Mouse (Mus musculus) cerebral cortex, adult 2 months (tissue): ENCODE measurements around the gene Slc35e3.

Source experiments
- WGBS: fragments of 180-500 bp; shearing (Covaris S2); methylation state at CpG from one replicate; pipeline ENCODE4 v1.1.7; 2018; 5-methylcytosine and 5-hydroxymethylcytosine counted together

The Slc35e3 gene

GRCm38 (mm10) chr10:117749787-117750343 is 3.7 kb upstream of the Slc35e3 start:
- WGBS: 94% methylated on average over 14 of the region's 14 CpGs

DNA sequence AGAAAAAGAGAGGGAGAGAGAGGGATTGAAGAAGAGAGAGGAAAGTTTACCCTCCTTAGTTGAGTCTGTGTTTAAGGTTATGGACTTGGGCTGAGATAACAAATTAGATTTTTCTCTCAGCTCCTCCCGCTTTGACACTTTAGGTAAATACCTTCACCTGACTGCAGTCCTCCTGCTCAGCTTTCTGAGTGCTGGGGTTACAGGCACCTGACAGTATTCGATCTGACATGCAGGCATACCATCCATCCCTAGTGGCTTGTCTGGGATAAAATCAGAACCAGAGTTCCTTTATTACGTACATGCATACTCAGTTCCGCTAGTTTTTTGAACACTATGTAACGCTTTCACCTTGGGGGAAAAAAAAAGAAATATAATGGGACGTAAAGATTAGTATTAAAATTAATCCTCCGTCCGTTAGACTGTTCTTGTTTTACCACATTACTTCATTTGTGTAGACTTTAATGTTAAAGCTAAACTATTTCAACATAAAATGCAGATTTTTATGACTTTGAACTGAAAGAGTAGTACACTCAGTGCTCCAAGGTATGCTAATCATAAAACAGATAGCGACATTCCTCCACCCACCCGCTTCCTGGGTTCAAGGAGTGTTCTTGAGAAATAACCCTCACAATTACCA is 3.0 kb upstream of the Slc35e3 start:
- 98% methylated on average over 10 of the region's 10 CpGs for WGBS

DNA sequence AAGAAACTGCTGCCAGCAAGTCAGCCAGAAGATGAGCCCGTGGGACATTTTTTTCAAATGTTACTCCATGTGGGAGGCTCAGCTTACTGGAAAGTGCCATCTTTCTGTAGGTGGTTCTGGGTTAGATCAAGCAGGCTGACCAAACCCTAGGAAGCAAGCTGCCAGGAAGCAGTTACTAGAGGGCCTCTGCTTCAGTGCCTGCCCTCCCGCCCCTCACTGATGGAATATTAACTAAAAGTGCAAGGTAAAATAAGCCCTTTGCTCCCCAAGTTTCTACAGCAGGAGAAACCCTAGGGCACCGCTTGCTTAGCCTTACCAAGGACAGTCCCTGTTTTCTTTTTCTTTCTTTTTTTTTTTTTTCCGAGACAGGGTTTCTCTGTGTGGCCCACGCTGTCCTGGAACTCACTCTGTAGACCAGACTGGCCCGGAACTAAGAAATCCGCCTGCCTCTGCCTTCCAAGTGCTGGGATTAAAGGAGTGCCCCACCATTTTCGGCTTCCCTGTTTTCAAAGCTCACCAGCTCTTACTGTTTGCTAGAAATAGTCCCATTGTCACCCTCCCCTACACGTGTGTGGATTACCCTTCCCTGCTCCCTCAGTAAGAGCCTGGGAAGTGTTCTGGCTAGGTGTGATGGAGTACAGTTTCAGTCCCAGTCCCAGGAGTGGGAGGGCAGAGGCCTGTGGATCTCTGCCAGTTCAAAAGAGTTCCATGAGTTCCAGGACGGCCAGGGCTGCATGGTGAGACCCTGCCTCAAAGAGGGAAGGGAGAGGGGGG is 2.3 kb upstream of the Slc35e3 start:
- WGBS: 84% methylated on average over 10 of the region's 10 CpGs

- 94% methylated on average over 7 of the region's 7 CpGs for WGBS
Measured at GRCm38 (mm10) chr10:117747711-117748110, 1.5 kb upstream of the Slc35e3 start.

DNA sequence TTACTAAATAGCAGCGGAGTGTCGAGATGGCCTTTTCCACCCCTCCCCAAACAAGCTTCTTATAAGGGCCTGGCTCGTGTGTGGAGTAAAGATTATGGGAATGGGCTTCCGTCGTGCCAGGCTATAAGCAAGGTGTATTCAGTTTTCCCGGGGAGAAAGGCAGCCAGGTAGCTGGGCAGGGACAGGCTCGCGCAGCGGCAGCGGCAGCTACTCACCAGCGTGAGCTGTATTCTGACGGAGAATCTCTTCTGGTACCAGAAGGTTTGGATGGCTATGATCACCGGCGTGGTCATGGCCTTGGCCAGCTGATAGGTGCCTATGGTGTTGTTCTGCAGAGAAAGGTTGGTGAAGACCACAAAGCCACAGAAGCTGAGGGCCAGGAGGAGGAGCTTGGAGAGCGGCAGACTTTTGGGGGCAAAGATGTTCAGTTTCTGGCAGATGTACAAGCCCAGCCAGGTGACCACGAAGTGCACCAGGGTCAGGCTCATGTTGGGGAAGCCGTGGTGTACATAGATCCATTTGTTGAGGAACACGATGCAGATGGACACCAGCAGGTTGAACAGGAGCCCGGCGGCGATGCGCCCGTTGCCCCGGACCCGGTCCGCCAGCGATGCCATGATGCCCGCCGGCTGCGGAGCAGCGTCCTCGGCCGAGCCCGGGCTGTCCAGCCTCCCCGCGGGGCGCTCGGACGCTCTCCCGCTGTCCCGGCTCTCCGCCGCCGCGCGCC is 432 bp downstream of the Slc35e3 start:
- WGBS: 2% methylated on average over 24 of the region's 46 CpGs

DNA sequence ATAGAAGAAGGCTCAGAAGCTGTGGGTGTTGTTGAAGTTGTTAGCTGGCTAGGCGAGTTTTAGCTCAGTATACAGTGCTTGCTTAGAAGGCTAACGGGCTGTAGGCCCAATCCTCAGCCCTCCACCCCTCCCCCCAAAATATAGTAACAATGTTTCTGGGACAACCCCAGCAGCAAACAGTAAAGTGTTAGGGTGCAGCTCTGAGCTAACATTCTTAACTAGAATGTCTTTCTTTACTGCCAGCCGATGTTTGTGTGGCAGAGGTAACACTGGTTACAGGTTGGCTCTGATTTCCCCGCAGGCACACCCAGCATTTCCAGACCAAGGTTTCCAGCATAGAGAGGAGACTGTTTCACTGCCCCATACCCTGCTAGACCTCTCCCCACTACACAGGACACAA is 2.2 kb downstream of the Slc35e3 start:
- 69% methylated on average over 4 of the region's 4 CpGs for WGBS

DNA sequence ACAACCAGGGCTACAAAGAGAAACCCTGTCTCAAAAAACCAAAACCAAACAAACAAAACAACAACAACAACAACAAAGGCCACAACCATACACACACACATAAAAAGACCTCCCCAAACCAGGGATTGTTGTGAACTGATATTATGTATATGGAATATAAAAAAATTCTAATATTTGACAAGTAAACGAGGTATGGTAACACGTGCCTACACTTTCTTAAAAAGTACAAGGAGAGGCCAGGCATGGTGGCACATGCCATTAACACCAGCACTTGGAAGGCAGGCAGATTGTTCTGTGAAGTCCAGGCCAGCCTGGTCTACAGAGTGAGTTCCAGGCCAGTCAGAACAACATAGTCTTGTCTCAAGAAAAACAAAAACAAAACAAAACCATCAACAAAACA is 3.0 kb downstream of the Slc35e3 start:
- WGBS: 93% methylated on average over 2 of the region's 2 CpGs

DNA sequence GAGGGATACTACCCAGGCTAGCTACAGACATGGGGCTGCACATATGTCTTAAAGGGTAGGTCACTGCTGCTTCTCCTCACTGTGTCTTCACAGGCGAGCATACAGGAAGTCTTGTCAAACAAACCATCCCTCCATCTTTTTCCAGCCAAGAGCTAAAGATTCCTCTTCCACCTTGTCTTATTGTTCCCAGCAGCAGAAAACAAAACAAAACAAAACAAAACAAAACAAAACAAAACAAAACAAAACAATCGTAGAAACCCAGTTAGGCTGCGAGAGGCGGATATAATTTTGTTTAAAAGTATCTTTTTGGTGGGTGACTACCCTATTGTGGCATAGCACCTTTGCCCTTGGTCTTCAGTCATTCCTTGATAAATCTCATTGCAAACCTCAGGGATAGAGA is 3.5 kb downstream of the Slc35e3 start:
- 90% methylated on average over 4 of the region's 4 CpGs for WGBS

DNA sequence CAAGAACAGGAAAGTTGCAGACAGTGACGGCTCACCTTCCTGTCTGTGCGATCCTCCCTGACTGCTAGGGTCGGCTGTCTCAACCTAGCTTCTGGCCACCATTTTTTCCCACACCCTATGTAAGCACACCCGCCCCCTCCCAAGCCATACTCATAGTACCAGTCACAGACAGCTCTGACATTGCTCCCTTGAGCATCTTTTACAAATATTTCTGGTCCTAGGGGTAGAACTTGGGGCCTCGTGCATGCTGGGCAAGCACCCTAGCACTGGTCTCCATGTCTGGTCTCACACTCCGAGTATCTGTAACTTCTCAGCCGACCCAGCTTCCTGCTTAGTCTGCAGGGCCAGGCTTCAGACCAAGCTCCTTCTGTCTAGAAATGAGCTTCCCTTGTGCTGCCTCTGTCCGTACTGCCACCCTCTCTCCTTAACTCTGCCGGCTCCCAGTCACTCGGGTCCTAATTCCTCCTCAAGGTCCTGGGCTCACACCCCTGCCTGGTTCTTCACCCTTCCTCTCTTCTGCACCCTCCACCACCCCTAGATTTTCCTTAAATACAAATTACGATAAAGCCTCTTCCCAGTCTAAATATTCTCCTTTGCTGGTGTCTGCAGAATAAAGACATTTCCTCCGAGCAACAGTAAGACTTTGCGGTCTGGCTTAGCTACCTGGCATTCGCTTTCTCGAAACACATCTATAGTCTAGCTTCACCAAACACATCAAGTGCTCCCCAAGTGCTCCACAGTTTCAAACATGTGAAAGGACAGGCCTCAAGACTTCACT is 4.3 kb downstream of the Slc35e3 start:
- WGBS: 75% methylated on average over 15 of the region's 15 CpGs

GRCm38 (mm10) chr10:117740921-117741320 is 5.2 kb downstream of the Slc35e3 start:
- 85% methylated on average over 9 of the region's 9 CpGs for WGBS

DNA sequence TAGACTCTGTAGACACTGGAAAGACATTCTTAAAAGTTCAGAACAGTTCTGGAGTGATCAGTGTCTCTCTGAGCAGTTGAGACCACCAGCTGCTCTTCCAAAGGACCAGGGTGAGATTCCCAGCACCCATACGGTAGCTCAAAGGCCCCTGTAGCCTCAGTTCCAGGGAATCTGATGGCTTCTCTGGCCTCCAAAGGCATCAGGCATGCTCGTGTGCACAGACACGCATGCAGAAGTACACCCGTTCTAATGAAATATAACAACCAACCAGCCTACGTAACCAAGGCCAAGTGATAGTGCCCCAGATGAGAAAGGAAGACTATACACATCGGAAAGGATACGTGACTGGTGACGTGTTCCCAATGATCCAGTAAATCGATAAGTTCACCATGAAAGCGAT is 6.0 kb downstream of the Slc35e3 start:
- 98% methylated on average over 10 of the region's 10 CpGs for WGBS

- 92% methylated on average over 6 of the region's 6 CpGs for WGBS
Measured at GRCm38 (mm10) chr10:117739648-117739948, 6.6 kb downstream of the Slc35e3 start.

GRCm38 (mm10) chr10:117738928-117739647 is 7.1 kb downstream of the Slc35e3 start:
- 96% methylated on average over 15 of the region's 15 CpGs for WGBS

DNA sequence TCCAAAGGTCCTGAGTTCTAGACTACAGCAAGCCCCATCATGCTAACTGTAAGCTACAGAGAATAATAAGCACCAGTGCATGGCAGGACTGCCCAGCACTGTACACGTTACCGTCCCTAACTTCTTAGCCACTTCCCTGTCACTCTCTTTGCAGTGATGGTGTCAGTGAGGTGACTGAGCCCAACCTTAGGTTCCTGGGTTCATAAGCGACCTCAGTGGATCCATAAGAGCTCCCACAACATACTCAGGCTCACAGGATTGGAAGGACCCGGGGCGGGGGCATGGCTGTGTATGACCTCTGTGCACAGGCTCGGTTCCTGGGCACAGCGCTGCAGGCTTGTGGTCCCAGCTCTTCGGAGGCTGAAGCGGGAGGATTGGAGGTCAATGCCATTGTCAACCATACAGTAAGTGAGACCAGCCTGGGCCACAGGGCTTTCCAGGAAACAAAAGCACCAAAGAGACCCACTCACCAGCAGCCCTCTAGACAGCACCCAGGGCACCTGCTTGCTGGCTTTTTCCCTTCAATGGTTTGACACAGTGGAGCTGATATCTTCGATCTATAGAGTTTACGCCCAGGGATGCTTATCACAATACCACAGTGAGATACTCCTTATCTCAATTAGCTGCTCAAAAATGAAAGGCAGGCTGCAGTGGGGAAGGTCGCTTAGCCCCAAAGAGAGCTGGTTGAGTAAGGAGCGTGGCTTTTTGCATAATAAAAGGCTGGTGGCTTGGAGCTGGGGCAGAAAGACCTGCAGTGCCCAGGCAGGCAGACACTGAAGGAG is 7.8 kb downstream of the Slc35e3 start:
- 92% methylated on average over 13 of the region's 13 CpGs for WGBS

GRCm38 (mm10) chr10:117737498-117737897 is 8.7 kb downstream of the Slc35e3 start:
- 96% methylated on average over 8 of the region's 8 CpGs for WGBS

GRCm38 (mm10) chr10:117737075-117737474 is 9.1 kb downstream of the Slc35e3 start:
- WGBS: 84% methylated on average over 4 of the region's 4 CpGs

- 96% methylated on average over 5 of the region's 5 CpGs for WGBS
Measured at GRCm38 (mm10) chr10:117736573-117736972, 9.6 kb downstream of the Slc35e3 start.

DNA sequence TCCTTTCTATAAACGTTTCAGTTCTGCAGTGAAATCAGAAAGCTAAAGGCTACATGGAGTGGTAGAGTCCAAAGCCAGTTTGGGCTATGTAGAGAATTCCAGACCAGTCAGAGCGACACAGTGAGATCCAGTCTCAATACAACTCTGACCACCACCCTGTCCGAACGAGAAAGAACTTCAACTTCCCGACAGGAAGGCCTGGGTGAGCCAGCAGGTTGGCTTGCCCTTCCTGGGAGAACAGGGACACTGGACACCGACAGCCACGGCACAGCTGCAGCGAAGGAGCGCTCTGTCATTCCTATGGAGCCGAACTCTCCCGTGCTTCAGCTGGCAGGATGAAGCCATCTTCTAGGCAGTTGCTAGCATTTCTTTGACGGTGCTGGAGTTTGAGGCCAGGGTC is 10.8 kb downstream of the Slc35e3 start:
- WGBS: 91% methylated on average over 12 of the region's 12 CpGs

- 81% methylated on average over 10 of the region's 10 CpGs for WGBS
Measured at GRCm38 (mm10) chr10:117734104-117734852, 11.9 kb downstream of the Slc35e3 start.

DNA sequence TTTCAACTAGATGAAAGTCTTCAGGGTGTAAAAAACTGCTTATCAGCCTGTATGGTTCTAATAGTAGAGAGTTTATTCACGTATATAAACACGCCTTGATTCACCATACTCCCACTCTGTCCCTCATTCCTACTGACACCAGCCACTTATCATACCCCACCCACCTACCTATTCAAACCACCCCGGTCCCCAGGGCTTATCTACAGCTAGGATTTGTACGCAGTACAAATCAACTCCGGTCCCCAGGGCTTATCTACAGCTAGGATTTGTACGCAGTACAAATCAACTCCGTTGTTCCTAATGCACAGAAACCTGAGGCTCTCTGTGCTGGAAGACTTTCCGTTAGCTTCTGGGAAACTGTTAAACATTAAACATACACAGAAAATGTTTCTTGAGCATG is 12.5 kb downstream of the Slc35e3 start:
- 89% methylated on average over 8 of the region's 8 CpGs for WGBS
